17 mouse cellular contexts compared by ENCODE assay signal in genomic region chr2:107796930-107797329, GRCm38 (mm10).
"Had no signal": no experiment of that assay in that cellular context is flagged by ENCODE, and none has a peak within 500 bp of the region (broad histone marks: within the 10 kb centered on the region; RNA-seq: fewer than 3 reads in every experiment).

No protein-coding gene starts in this region.

- H3K36me3 ChIP-seq: lung, embryonic 15.5 days; midbrain, embryonic 13.5 days; midbrain, embryonic 15.5 days; neural tube, embryonic 12.5 days; stomach, embryonic 15.5 days had no signal

- DNase-seq: lung, adult 2 months; lung, postnatal 14 days; lung, postnatal 36 days; right cerebral cortex, postnatal 14 days; thymus, adult 2 months; thymus, postnatal 25 days; thymus, postnatal 4 days had no signal

- H3K27me3 ChIP-seq: lung, embryonic 15.5 days; megakaryocyte, embryonic 14.5 days; midbrain, embryonic 13.5 days; midbrain, embryonic 15.5 days; neural tube, embryonic 12.5 days; stomach, embryonic 15.5 days had no signal

- H3K4me1 ChIP-seq: lung, embryonic 15.5 days; megakaryocyte, embryonic 14.5 days; midbrain, embryonic 13.5 days; midbrain, embryonic 15.5 days; neural tube, embryonic 12.5 days; stomach, embryonic 15.5 days had no signal

- H3K9me3 ChIP-seq: lung, embryonic 15.5 days; midbrain, embryonic 13.5 days; midbrain, embryonic 15.5 days; neural tube, embryonic 12.5 days; stomach, embryonic 15.5 days had no signal

- H3K9ac ChIP-seq: lung, embryonic 15.5 days; midbrain, embryonic 13.5 days; midbrain, embryonic 15.5 days; neural tube, embryonic 12.5 days; stomach, embryonic 15.5 days had no signal

- H3K4me3 ChIP-seq: lung, embryonic 15.5 days; megakaryocyte, embryonic 14.5 days; midbrain, embryonic 13.5 days; midbrain, embryonic 15.5 days; neural tube, embryonic 12.5 days; stomach, embryonic 15.5 days had no signal

- ATAC-seq: lung, postnatal 0 days; midbrain, embryonic 13.5 days; midbrain, embryonic 15.5 days had no signal

- H3K4me2 ChIP-seq: lung, embryonic 15.5 days; midbrain, embryonic 11.5 days; midbrain, embryonic 13.5 days; midbrain, embryonic 15.5 days; neural tube, embryonic 12.5 days; stomach, embryonic 15.5 days had no signal

- H3K27ac ChIP-seq: lung, embryonic 15.5 days; macrophage; midbrain, embryonic 13.5 days; midbrain, embryonic 15.5 days; neural tube, embryonic 12.5 days; stomach, embryonic 15.5 days; stomach, postnatal 0 days had no signal
